Mouse (Mus musculus): ENCODE measurements around the gene Slc30a1. TPM values are rescaled to one million over a fixed set of nuclear protein-coding genes. Genes with fewer than 3 reads are reported as not detected.
A peak's percentile ranks its signal among the peaks of the same experiment; 100 is the strongest.

Slc30a1 gene
- polyA plus RNA-seq, 1 experiment = 19.9 TPM

DNA sequence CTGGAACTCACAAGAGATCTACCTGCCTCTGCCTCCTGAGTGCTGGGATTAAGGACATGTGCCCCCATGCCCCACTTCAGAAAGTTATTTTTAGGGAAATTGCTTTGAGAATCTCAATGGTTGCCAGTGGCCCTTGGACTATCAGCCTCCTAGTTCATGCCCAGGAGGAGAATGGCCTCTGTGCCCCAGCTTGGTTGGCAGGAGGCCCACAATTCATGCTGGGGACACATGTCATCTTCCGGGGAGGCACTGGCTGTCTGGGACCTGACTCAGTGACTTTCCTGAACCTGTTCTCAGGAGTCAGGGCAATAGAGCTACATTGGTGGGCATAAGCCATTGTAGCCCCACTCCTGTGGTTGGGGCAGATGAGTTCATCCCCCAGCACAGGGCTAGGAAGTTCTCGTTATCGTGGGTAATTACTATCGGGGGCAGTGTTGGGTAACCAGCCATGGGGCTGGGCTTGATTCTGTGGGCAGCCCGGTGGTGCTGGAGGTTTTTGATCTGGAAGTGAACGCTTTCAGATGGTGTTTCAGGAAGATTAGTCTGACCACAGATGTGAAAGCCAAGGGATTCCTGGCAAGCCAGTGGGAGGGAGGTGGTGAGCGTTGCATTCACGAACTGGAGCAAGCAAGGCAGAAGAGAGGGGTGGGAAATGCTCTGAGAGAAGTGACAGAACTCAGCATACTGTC is 25.5 kb upstream of the Slc30a1 start:
- DNase-seq = peak; percentile 63
- H3K4me1 ChIP-seq (ENCODE audit: control insufficient read depth, insufficient read depth, low read length) = no peaks in the 10 kb centered on the region
- no peaks in the 10 kb centered on the region for H3K27me3 ChIP-seq (replicated peaks; ENCODE audit: control insufficient read depth, insufficient read depth, low read length)
- no peak for TF ChIP-seq POLR2A (IDR thresholded peaks at IDR 0.05; ENCODE audit: low read depth, low read length)
- H3K36me3 ChIP-seq (ENCODE audit: control insufficient read depth, insufficient read depth, low read length) = no peaks in the 10 kb centered on the region
- H3K27ac ChIP-seq (ENCODE audit: insufficient read depth, low read depth, low read length) = no peak overlapping the region
- H3K4me3 ChIP-seq (ENCODE audit: insufficient read depth, low read depth, low read length) = no peak overlapping the region
- WGBS = 51% methylated on average over 8 of the region's 8 CpGs

DNA sequence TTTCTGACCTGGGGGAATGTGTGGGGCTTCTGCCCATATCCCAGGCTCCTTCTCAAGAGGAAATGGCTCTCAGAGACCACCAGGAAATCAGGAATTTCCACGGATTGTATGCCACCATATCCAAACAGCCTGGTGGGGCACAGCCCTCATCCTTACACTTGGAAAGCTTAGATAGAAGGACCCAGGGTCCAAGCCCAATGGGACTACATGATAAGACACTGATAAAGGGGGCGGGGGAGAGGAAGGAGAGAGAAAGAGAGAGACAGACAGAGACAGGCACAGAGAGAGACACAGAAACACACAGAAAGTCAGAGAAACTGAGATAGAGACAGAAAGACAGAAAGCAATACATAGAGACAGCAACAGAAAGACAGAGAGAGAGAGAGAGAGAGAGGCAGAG is 24.9 kb upstream of the Slc30a1 start:
- no peaks in the 10 kb centered on the region for H3K36me3 ChIP-seq (ENCODE audit: control insufficient read depth, insufficient read depth, low read length)
- no peaks in the 10 kb centered on the region for H3K27me3 ChIP-seq (replicated peaks; ENCODE audit: control insufficient read depth, insufficient read depth, low read length)
- DNase-seq = no peak
- 62% methylated on average over 2 of the region's 2 CpGs for WGBS
- no peak overlapping the region for H3K27ac ChIP-seq (ENCODE audit: insufficient read depth, low read depth, low read length)
- H3K4me1 ChIP-seq (ENCODE audit: control insufficient read depth, insufficient read depth, low read length) = no peaks in the 10 kb centered on the region
- no peak for TF ChIP-seq CTCF (conservative IDR thresholded peaks at IDR 0.05; ENCODE audit: insufficient read depth, insufficient read length, low read depth, low read length)
- TF ChIP-seq POLR2A (IDR thresholded peaks at IDR 0.05; ENCODE audit: low read depth, low read length) = no peak
- H3K4me3 ChIP-seq (ENCODE audit: insufficient read depth, low read depth, low read length) = no peak overlapping the region

DNA sequence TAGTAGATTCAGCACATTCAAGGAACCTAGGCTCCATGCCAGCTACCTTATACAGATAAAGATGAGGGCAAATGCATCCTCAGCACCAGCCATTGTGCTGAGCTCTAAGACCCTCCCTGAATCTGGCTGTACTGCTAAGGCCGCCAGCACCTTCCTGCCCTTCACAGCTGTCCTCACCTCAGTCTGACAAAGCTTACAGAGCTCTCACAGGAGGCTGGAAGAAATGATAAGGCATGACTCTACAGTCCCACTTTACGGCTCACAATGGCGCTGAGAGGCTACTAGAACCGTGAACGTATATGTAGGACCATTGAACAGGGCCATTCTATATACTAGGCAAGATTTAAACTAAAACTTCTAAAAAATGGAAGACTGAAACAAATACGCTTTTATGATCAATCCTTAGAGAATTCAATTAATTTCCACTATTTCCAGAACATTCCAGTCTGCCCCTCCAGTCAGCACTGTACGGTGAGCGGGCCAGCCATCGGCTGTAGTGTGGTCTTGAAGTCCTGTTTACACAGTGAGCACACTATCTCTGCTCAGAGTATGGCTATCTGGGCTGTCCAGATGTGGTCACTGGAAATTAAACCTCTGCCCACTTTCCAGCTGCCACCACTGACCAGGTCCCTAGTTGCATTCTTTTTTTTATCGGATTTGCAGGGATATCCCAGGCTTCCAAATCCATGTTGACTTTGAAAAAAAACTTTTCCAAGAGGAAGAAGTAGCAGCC is 23.9 kb upstream of the Slc30a1 start:
- WGBS = 93% methylated on average over 10 of the region's 10 CpGs
- H3K27me3 ChIP-seq (replicated peaks; ENCODE audit: control insufficient read depth, insufficient read depth, low read length) = no peaks in the 10 kb centered on the region
- H3K4me3 ChIP-seq (ENCODE audit: insufficient read depth, low read depth, low read length) = no peak overlapping the region
- TF ChIP-seq CTCF (conservative IDR thresholded peaks at IDR 0.05; ENCODE audit: insufficient read depth, insufficient read length, low read depth, low read length) (no peak), POLR2A (IDR thresholded peaks at IDR 0.05; ENCODE audit: low read depth, low read length) (no peak)
- DNase-seq = no peak
- no peaks in the 10 kb centered on the region for H3K4me1 ChIP-seq (ENCODE audit: control insufficient read depth, insufficient read depth, low read length)
- H3K27ac ChIP-seq (ENCODE audit: insufficient read depth, low read depth, low read length) = no peak overlapping the region
- H3K36me3 ChIP-seq (ENCODE audit: control insufficient read depth, insufficient read depth, low read length) = no peaks in the 10 kb centered on the region

DNA sequence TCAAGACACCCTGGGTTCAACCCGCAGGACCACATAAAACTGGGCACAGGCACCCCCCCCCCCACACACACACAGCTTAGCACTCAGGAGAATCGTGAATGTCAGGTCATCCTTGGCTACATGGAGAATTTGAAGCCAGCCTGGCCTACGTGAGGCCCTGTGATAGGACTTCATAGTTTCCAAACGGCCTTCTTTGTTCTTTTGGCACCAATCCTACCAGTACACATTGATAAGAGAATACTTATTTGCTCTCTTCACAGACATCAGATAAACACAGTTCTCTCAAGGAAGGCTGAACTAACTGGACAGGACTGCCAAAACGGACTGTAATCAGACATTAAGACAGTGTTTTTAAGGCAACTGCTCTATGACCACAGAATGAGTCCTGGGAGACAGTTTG is 22.9 kb upstream of the Slc30a1 start:
- WGBS = 69% methylated on average over 5 of the region's 5 CpGs
- Histone ChIP-seq H3K27me3 (replicated peaks; ENCODE audit: control insufficient read depth, insufficient read depth, low read length) (no peaks in the 10 kb centered on the region), H3K4me1 (ENCODE audit: control insufficient read depth, insufficient read depth, low read length) (no peaks in the 10 kb centered on the region), H3K27ac (ENCODE audit: insufficient read depth, low read depth, low read length) (no peak overlapping the region), H3K36me3 (ENCODE audit: control insufficient read depth, insufficient read depth, low read length) (no peaks in the 10 kb centered on the region), H3K4me3 (ENCODE audit: insufficient read depth, low read depth, low read length) (no peak overlapping the region)
- TF ChIP-seq CTCF (conservative IDR thresholded peaks at IDR 0.05; ENCODE audit: insufficient read depth, insufficient read length, low read depth, low read length) (no peak), POLR2A (IDR thresholded peaks at IDR 0.05; ENCODE audit: low read depth, low read length) (no peak)
- no peak for DNase-seq

DNA sequence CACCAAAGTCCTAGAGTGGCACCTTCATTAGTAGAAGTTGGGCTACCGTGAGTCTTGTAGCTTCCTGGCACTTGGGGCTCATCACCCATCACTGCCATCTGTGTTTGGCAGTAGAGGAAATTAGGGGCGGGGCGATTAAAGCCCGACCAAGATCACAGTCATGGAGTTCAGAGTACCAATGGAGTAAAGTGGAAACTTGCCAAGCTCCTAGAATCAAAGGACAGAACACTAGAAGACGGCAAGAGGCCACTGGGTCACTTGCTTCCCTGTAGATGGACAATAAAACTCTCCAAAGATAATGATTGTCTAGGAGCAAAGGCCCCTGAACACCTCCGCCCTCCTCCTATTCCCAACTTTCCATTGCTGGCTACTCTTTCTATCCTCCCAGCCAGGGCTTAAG is 14.7 kb upstream of the Slc30a1 start:
- no peak for TF ChIP-seq POLR2A (IDR thresholded peaks at IDR 0.05; ENCODE audit: low read depth, low read length)
- no peak for TF ChIP-seq CTCF (conservative IDR thresholded peaks at IDR 0.05; ENCODE audit: insufficient read depth, insufficient read length, low read depth, low read length)
- peak; percentile 85 for DNase-seq
- Histone ChIP-seq H3K27me3 (replicated peaks; ENCODE audit: control insufficient read depth, insufficient read depth, low read length) (no peaks in the 10 kb centered on the region), H3K36me3 (ENCODE audit: control insufficient read depth, insufficient read depth, low read length) (no peaks in the 10 kb centered on the region), H3K4me1 (ENCODE audit: control insufficient read depth, insufficient read depth, low read length) (no peaks in the 10 kb centered on the region; the same call in 1 of the 2 replicates), H3K27ac (ENCODE audit: insufficient read depth, low read depth, low read length) (no peak overlapping the region), H3K4me3 (ENCODE audit: insufficient read depth, low read depth, low read length) (no peak overlapping the region)
- WGBS = 57% methylated on average over 6 of the region's 6 CpGs

DNA sequence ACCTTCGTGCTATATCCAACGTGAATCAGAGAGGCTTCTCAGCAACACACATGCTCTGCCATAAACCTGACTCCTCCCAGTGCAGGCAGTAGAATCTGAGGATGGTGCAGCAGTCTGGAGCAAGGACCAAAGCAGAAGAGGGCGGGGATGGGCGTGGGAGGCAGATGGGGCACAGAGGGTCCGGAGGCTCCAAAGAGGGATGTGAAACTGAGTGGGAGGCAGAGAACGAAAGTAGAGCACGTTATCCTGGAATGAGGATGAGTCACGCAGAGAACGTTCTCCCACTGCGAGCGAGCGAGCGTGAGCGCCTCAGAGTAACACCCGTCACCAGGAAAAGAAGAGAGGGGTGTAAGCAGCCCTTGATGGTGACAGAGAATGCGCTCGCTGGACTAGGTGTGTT is 12.2 kb upstream of the Slc30a1 start:
- TF ChIP-seq CTCF (conservative IDR thresholded peaks at IDR 0.05; ENCODE audit: insufficient read depth, insufficient read length, low read depth, low read length) (no peak), POLR2A (IDR thresholded peaks at IDR 0.05; ENCODE audit: low read depth, low read length) (no peak)
- 55% methylated on average over 17 of the region's 17 CpGs for WGBS
- H3K4me3 ChIP-seq (ENCODE audit: insufficient read depth, low read depth, low read length) = no peak overlapping the region
- no peak for DNase-seq
- H3K27ac ChIP-seq (ENCODE audit: insufficient read depth, low read depth, low read length) = no peak overlapping the region
- H3K27me3 ChIP-seq (replicated peaks; ENCODE audit: control insufficient read depth, insufficient read depth, low read length) = no peaks in the 10 kb centered on the region
- peaks cover 5% of the 10 kb centered on the region for H3K4me1 ChIP-seq (ENCODE audit: control insufficient read depth, insufficient read depth, low read length)
- H3K36me3 ChIP-seq (ENCODE audit: control insufficient read depth, insufficient read depth, low read length) = no peaks in the 10 kb centered on the region

DNA sequence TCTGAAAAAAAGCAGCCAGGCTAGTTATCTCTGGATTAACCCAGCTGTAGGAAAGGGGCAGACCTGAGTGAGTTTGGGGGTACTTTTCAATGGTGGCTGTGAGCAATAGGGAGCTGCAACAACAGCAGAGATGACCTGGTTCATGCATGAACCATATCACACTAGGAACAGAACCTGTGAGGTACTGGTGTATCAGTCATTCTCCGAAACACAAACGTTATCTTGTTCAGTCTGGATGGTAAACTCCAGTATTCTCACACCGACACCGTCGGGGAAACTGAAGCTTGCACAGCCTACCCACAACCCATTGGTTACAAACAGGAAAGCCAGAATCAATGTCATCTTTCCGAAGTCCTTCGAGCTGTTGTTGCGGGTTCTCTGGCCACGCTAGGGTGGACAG is 11.7 kb upstream of the Slc30a1 start:
- H3K4me3 ChIP-seq (ENCODE audit: insufficient read depth, low read depth, low read length) = no peak overlapping the region
- no peak overlapping the region for H3K27ac ChIP-seq (ENCODE audit: insufficient read depth, low read depth, low read length)
- H3K27me3 ChIP-seq (replicated peaks; ENCODE audit: control insufficient read depth, insufficient read depth, low read length) = no peaks in the 10 kb centered on the region
- WGBS = 87% methylated on average over 9 of the region's 9 CpGs
- DNase-seq = no peak
- TF ChIP-seq CTCF (conservative IDR thresholded peaks at IDR 0.05; ENCODE audit: insufficient read depth, insufficient read length, low read depth, low read length) (no peak), POLR2A (IDR thresholded peaks at IDR 0.05; ENCODE audit: low read depth, low read length) (no peak)
- H3K4me1 ChIP-seq (ENCODE audit: control insufficient read depth, insufficient read depth, low read length) = peaks cover 5% of the 10 kb centered on the region
- no peaks in the 10 kb centered on the region for H3K36me3 ChIP-seq (ENCODE audit: control insufficient read depth, insufficient read depth, low read length)
